Mouse (Mus musculus): Measurements from ENCODE around the gene Ttc7.

DNA sequence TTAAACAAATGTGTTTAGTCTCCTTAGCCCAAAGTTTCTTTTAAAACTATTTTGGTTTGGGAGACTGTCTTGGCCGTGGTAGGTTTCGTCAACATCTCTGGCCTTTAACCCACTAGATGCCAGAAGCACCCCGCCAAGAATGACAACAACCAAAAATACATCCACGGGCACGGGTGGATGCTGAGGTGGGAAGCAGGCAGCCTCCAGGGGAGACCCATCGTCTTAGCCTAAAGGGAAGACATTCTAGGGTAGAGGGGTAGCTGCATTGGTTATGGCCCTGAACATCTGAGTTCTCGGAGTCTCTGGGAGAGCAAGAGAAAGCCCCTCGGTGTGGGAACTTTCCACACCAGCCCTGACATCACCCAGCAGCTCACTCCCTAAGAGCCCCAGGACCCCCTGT lies 31.4 kb downstream of the Ttc7 start:
- no peak for TF ChIP-seq CTCF (IDR thresholded peaks at IDR 0.05; ENCODE audit: low read depth)
- no peak for TF ChIP-seq EP300 (IDR thresholded peaks at IDR 0.05; ENCODE audit: low read depth)

All from heart, postnatal 0 days (tissue).